Mouse (Mus musculus) kidney, adult 8-10 months (tissue): ENCODE results near the gene Rpl41.

Experiments
- DNase-seq, 2 experiments: peaks; one replicate each; pipeline ENCODE4 v3.0.0; 2022

The Rpl41 gene

GRCm38 (mm10) chr10:128524111-128524731, 24.9 kb downstream of the Rpl41 start:
- no peak for DNase-seq

GRCm38 (mm10) chr10:128522351-128522750, 26.8 kb downstream of the Rpl41 start:
- DNase-seq, result no peak

GRCm38 (mm10) chr10:128520591-128520990, 28.5 kb downstream of the Rpl41 start:
- no peak for DNase-seq

- peak; percentile 32 to 62 for DNase-seq
Observed at GRCm38 (mm10) chr10:128518833-128519232, 30.3 kb downstream of the Rpl41 start.

- no peak for DNase-seq
Observed at GRCm38 (mm10) chr10:128516677-128517076, 32.4 kb downstream of the Rpl41 start.

- no peak for DNase-seq
Observed at GRCm38 (mm10) chr10:128516029-128516428, 33.1 kb downstream of the Rpl41 start.

- no peak for DNase-seq
Observed at GRCm38 (mm10) chr10:128515044-128515443, 34.1 kb downstream of the Rpl41 start.

- DNase-seq, result no peak
Observed at GRCm38 (mm10) chr10:128511761-128512160, 37.3 kb downstream of the Rpl41 start.

- DNase-seq, result no peak
Observed at GRCm38 (mm10) chr10:128511189-128511588, 37.9 kb downstream of the Rpl41 start.

GRCm38 (mm10) chr10:128510301-128510700, 38.8 kb downstream of the Rpl41 start:
- DNase-seq, result no peak

GRCm38 (mm10) chr10:128509831-128510230, 39.3 kb downstream of the Rpl41 start:
- DNase-seq, result no peak

- DNase-seq, result no peak
Observed at GRCm38 (mm10) chr10:128509203-128509602, 39.9 kb downstream of the Rpl41 start.

GRCm38 (mm10) chr10:128508260-128508659, 40.8 kb downstream of the Rpl41 start:
- no peak for DNase-seq

- DNase-seq, result no peak
Observed at GRCm38 (mm10) chr10:128505974-128506373, 43.1 kb downstream of the Rpl41 start.

GRCm38 (mm10) chr10:128505371-128505667, 43.8 kb downstream of the Rpl41 start:
- DNase-seq, result peak; percentile 47 to 60

- no peak for DNase-seq
Observed at GRCm38 (mm10) chr10:128504641-128505370, 44.3 kb downstream of the Rpl41 start.

- no peak for DNase-seq
Observed at GRCm38 (mm10) chr10:128504012-128504411, 45.1 kb downstream of the Rpl41 start.

GRCm38 (mm10) chr10:128503532-128503931, 45.6 kb downstream of the Rpl41 start:
- DNase-seq, result no peak

- peak in 1 of 2 experiments; percentile 41 for DNase-seq
Observed at GRCm38 (mm10) chr10:128502341-128502740, 46.8 kb downstream of the Rpl41 start.

- peak; percentile 50 to 67 for DNase-seq
Observed at GRCm38 (mm10) chr10:128499116-128499671, 49.9 kb downstream of the Rpl41 start.

- DNase-seq, result peak; percentile 96 to 98
Observed at GRCm38 (mm10) chr10:128498590-128498989, 50.5 kb downstream of the Rpl41 start, which contains the start of gene Myl6b. Myl6b (minus strand) TSS chr10:128498685.
